Mouse (Mus musculus) T-cell, adult 2 months (primary cell): ENCODE results near the gene Gm960.

Experiments
- DNase-seq: peaks from one replicate; pipeline ENCODE4 v3.0.0; 2022; ENCODE audit warnings: low spot score

Gene Gm960

DNA sequence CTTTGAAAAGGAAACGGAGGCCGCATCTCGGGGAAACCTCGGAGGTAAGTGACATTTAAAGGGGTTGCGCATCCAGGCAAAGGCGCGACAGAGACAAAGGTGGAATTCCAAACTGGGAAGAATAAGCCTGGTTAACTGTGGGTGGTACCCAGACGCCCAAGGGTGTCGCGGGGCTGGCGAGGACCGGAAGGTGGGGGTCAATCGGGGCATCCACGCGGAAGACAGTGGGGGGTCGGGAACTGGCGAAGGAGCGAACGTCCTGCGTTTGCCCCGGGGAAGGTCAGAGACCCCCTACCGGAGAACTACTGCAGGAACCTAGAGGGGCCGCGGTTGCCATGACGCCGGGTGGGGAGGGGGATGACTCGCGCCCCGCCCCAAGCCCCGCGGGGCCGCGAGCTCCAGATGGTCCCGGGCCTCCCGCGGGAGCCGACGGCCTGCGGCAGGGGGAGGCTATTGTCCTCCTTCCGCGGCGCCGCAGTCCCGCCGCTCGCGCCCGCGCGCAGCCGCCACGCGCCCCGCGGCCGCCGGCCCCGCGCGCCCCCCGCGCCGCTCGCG is 13.2 kb upstream of the Gm960 start:
- no peak for DNase-seq

GRCm38 (mm10) chr19:4711098-4711600 is 12.7 kb upstream of the Gm960 start, which contains the start of gene Sptbn2:
Sptbn2 (plus strand) TSS chr19:4711167.
- DNase-seq: no peak

- no peak for DNase-seq
Observed at GRCm38 (mm10) chr19:4708765-4709164, 10.3 kb upstream of the Gm960 start.

DNA sequence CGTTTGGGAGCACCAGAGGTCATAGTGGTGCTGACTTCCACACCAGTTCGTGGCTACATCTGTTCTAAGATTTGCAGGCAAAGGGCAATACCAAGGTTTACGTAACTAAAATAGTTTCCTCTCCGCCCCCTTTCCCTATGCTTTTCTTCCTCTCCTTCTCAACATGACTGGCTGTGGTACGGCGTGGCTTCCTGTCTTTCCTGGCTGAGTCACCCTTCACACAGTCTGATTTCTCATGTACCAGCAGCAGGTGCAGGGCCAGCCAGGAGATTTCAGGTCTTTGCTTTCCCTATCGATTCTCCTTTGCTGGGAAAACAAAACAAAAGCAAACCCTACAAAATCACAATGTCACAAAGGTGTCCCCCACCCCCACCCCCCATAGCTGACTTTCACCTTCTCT is 2.8 kb upstream of the Gm960 start:
- DNase-seq: no peak

GRCm38 (mm10) chr19:4700656-4701055 is 2.2 kb upstream of the Gm960 start:
- no peak for DNase-seq

GRCm38 (mm10) chr19:4699821-4700220 is 1.4 kb upstream of the Gm960 start:
- no peak for DNase-seq

DNA sequence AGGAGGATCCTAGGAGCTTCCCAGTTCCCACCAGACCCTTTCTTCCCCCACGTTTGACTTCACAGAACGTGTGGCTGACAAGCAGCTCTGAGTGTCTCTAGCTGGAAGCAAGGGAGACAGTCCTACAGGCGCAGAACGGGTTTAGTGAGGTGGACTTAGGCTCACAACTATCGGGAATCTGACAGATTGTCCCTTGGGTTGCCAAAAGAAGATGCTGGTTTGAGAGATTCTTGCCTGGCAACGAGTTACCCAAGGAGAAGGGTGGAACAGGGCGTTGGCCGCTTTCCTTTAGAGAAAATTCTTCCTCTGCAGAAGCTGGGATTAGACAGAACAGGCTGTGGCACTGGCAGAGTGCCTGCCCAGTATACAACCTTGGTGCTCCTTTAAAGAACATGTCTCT is 388 bp upstream of the Gm960 start:
- DNase-seq: no peak

DNA sequence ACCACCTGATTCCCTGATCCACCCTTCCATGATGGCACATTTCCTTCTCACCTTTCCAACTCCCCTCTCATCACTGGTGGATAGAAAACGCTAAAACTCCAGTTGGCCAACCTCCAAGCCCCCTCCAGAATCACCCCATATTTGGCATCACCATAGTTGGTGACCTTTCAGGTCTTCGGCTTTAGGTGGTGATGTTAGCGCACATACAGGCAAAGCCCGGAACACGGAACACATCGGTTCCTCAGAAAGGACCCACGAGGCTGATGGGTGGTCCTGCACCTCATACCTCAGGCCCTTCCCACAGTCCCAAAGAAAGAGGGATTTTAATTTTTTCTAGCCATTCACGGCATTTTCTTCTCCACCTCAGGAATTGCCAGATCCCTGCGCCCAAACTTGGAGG is 747 bp downstream of the Gm960 start:
- DNase-seq: no peak

- no peak for DNase-seq
Observed at GRCm38 (mm10) chr19:4697121-4697520, 1.3 kb downstream of the Gm960 start.

GRCm38 (mm10) chr19:4694346-4694745 is 4.1 kb downstream of the Gm960 start:
- no peak for DNase-seq

- DNase-seq: no peak
Observed at GRCm38 (mm10) chr19:4672401-4672800, 26.1 kb downstream of the Gm960 start.

- DNase-seq: no peak
Observed at GRCm38 (mm10) chr19:4670776-4671175, 27.7 kb downstream of the Gm960 start.

DNA sequence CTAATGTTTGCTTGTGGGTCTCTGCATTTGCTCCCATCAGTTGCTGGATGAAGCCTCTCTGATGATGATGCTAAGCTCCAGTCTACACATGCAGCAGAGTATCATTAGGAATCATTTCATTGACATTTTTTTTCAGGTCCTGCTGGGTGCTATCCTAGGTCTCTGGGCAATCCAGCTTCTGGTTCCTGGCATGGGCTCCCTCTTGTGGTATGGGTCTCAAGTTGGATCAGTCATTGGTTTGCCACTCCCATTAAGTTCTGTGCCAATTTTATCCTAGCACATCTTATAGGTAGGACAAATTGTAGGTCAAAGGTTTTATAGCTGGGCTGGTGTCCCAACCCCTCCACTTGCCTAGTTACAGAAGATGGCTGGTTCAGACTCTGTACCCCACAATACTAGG is 31.7 kb downstream of the Gm960 start:
- no peak for DNase-seq

DNA sequence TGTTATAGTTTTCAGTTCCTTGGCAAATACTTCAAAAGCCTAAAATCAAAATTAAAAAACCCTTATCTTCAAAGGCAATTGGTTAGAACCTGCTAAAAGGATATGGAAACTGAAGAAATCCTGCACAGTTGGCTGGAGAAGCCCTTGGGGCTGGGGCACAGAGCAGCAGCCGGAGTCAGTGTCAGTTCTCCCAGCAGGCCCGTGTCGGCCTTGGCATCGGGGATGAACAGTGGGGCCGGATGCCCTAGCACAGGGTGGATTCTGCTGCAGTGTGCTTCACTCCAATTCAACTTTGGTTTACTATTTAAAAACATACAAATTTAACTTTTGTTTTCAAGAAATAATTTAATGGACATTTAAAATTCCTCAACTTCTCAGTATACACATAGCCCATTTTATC is 40.3 kb downstream of the Gm960 start:
- no peak for DNase-seq

DNA sequence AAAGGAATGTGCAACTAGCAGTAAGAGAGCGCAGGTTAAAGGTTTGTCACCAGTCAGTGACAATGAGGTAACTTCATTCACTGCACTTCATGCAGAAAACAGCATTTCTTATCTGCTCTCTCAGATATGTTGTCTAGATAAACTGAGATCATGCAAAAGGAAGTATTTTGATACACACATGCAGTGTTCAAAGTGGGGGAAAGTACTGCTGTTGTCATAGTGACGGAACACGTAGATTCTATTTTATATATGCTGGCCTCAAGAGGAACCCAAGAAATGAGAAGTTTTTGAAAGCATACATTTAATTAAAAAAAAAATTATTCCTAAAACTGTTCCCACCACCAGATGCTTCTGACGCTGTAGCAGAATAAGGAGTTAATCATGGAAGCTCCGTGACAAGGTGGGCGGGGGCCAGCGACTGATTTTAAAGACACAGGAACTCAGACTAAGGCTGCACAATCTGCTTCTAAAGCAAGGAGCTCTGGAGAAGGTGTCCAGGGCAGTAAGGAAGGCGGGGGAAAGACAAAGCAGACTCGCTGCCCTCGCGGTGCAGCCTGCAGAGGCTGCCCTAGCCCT is 51.5 kb downstream of the Gm960 start:
- no peak for DNase-seq

- no peak for DNase-seq
Observed at GRCm38 (mm10) chr19:4644271-4644670, 54.2 kb downstream of the Gm960 start.

GRCm38 (mm10) chr19:4635986-4636385 is 62.5 kb downstream of the Gm960 start:
- DNase-seq: no peak

GRCm38 (mm10) chr19:4628819-4629218 is 69.6 kb downstream of the Gm960 start:
- DNase-seq: peak; percentile 64

GRCm38 (mm10) chr19:4625829-4626535 is 72.5 kb downstream of the Gm960 start:
- no peak for DNase-seq

- DNase-seq: peak; percentile 90
Observed at GRCm38 (mm10) chr19:4625179-4625828, 73.2 kb downstream of the Gm960 start, which contains the start of gene Rce1. Rce1 (minus strand) TSS chr19:4625641.

DNA sequence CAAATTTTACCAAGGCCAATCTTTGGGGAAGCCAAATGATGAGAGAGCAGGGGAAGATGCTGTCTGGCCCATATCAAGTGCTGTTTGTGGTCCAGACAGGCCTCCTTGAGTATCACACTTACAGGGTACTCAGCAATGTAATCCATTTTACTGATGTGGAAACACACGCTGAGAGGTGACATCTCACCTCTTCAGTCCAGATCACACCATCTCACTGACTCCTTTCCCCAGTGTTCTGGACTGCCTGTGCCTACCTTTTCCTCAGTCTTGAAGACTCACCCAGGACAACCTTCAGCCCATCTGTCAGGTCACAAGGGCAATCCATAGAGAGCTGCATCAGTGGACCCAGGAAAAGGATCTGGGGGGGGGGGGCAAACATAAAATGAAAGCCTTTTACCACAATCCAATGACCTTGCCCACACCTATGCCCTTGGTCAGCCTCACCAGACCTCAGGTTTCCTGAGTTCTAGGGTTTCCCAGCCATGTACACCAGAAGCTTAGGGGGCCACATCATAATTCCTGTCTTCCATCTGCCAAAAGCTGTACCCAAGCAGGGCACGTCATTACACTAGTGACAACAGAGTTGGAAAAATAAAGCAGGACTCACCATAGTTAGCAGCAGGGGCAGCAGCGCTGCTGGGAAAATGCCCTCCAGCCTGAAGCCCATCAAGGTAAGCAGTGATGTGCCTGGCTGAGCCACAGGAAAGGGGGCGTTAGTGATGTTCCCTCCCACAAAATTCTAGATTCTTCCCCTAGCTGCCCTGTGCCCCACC is 73.9 kb downstream of the Gm960 start:
- DNase-seq: no peak

GRCm38 (mm10) chr19:4624006-4624405 is 74.5 kb downstream of the Gm960 start:
- no peak for DNase-seq
